Mouse (Mus musculus) lung, embryonic 16.5 days (tissue): ENCODE results near the gene Mff. TPM values are rescaled to one million over a fixed set of nuclear protein-coding genes. Genes with fewer than 3 reads are reported as not detected.

ENCODE experiments used
- ATAC-seq: fragments of 200-750 bp; cut with Nextera tagmentation; 2 replicates; pipeline ENCODE4 v1.8.0; 2017; ENCODE audit warnings: low read depth, mild to moderate bottlenecking, moderate library complexity
- H3K27ac ChIP-seq: fragments of 300-500 bp; sonication (generic); 2 replicates; pipeline ENCODE4 v1.5.1; 2014; ENCODE audit warnings: mild to moderate bottlenecking, control low read depth, low read length
- H3K27me3 ChIP-seq: fragments of 300-500 bp; sonication (generic); 2 replicates; pipeline ENCODE4 v1.6.1; 2014; ENCODE audit warnings: low read depth, low read length, mixed read lengths; ENCODE audit not compliant: control insufficient read depth, insufficient read depth
- H3K36me3 ChIP-seq: fragments of 300-500 bp; sonication (generic); 2 replicates; pipeline ENCODE4 v1.6.1; 2014; ENCODE audit warnings: low read length; ENCODE audit not compliant: control insufficient read depth, insufficient read depth
- H3K4me1 ChIP-seq: fragments of 300-500 bp; sonication (generic); replicated peaks from 2 replicates; pipeline ENCODE4 v1.6.1; 2014; ENCODE audit warnings: low read length, mixed read lengths; ENCODE audit not compliant: control insufficient read depth, insufficient read depth
- H3K4me2 ChIP-seq: fragments of 300-500 bp; sonication (generic); 2 replicates; pipeline ENCODE4 v1.6.1; 2014; ENCODE audit warnings: low read depth, low read length, control low read depth
- H3K4me3 ChIP-seq: fragments of 300-500 bp; sonication (generic); 2 replicates; pipeline ENCODE4 v1.5.1; 2014; ENCODE audit warnings: mild to moderate bottlenecking, low read length, control low read depth
- H3K9ac ChIP-seq: fragments of 300-500 bp; sonication (generic); 2 replicates; pipeline ENCODE4 v1.6.1; 2014; ENCODE audit warnings: low read length, control low read depth
- H3K9me3 ChIP-seq: fragments of 300-500 bp; sonication (generic); 2 replicates; pipeline ENCODE4 v1.6.1; 2016; ENCODE audit warnings: low read length; ENCODE audit not compliant: control insufficient read depth
- WGBS: fragments of 180-500 bp; shearing (Covaris S2); extraction: QIAGEN DNeasy Blood & Tissue Kit; methylation state at CpG from one replicate; pipeline ENCODE4 v1.1.7; 2014; 5-methylcytosine and 5-hydroxymethylcytosine counted together
- polyA plus RNA-seq: library from polyadenylated mRNA; unstranded; fragments of >200 nt; fragmentation: Nextera tagmentation; extraction: Ambion mirVana; gene quantifications from 2 replicates; pipeline ENCODE4 v1.2.1, GENCODE M21; 2015

The Mff gene
- polyA plus RNA-seq, 1 experiment from 2014 or later, result 200 TPM

DNA sequence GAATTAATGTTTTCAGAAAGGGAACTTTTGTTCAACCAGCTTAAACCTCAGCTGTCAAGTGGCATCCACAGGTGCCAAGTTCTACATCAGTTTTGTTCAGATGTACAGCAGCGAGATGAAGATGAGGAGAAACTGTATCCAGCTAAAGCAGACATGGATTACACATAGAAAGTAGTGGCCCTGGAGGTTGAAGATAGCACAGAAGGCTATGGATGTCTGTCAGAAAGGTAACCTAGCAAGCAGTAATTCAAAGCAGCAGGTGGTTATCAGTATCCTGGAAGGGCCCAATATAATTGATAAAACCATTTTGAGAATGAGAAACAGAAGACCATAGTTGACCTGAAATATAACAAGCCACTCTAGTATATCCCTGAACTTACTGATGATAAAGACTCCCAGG is 8.7 kb downstream of the Mff start:
- WGBS, result 96% methylated on average over 1 of the region's 1 CpGs
- Histone ChIP-seq H3K9me3 (no peaks in the 10 kb centered on the region), H3K27ac (no peak overlapping the region), H3K36me3 (peaks cover 38% of the 10 kb centered on the region), H3K9ac (no peak overlapping the region), H3K4me2 (no peak overlapping the region), H3K4me3 (no peak overlapping the region), H3K27me3 (no peaks in the 10 kb centered on the region), H3K4me1 (no peaks in the 10 kb centered on the region)
- no peak for ATAC-seq

DNA sequence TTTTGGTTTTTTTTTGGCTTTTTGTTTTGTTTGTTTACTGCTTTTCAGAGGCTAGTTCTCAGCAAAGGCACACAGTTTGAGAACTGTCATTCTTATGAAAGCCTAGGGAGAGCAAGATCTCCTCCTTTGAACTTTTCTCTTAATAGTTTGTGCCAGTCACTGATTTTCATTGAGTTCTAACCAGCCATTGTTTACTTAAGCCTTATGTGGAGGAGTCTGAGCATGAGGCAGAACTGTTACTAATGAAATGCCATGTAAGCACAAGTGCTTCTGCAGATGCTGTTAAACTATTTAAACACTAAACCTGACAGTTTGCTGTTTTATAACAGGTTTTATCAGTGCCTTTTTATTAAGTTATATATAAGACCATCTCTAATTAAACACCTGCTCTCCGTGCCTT is 13.4 kb downstream of the Mff start:
- Histone ChIP-seq H3K36me3 (peaks cover 28% of the 10 kb centered on the region; the same call in 1 of the 2 replicates), H3K27me3 (no peaks in the 10 kb centered on the region), H3K4me2 (no peak overlapping the region), H3K4me1 (no peaks in the 10 kb centered on the region), H3K4me3 (no peak overlapping the region), H3K9ac (no peak overlapping the region), H3K27ac (no peak overlapping the region), H3K9me3 (no peaks in the 10 kb centered on the region)
- ATAC-seq, result no peak
- 70% methylated on average over 1 of the region's 1 CpGs for WGBS

- no peak for ATAC-seq
- Histone ChIP-seq H3K36me3 (peaks cover 17% of the 10 kb centered on the region; the same call in 1 of the 2 replicates), H3K9me3 (no peaks in the 10 kb centered on the region)
Observed at GRCm38 (mm10) chr1:82741539-82741938, 16.8 kb downstream of the Mff start.

GRCm38 (mm10) chr1:82743962-82744361 is 19.3 kb downstream of the Mff start:
- H3K36me3 ChIP-seq, result peaks cover 18% of the 10 kb centered on the region; the same call in 1 of the 2 replicates

More at GRCm38 (mm10) chr1:82741539-82741938, 16.8 kb downstream of the Mff start:
- no peak overlapping the region for H3K27ac ChIP-seq
- H3K9ac ChIP-seq, result no peak overlapping the region
- H3K27me3 ChIP-seq, result no peaks in the 10 kb centered on the region
- no peak overlapping the region for H3K4me2 ChIP-seq
- H3K4me1 ChIP-seq, result no peaks in the 10 kb centered on the region
- no peak overlapping the region for H3K4me3 ChIP-seq
- 86% methylated on average over 7 of the region's 7 CpGs for WGBS

DNA sequence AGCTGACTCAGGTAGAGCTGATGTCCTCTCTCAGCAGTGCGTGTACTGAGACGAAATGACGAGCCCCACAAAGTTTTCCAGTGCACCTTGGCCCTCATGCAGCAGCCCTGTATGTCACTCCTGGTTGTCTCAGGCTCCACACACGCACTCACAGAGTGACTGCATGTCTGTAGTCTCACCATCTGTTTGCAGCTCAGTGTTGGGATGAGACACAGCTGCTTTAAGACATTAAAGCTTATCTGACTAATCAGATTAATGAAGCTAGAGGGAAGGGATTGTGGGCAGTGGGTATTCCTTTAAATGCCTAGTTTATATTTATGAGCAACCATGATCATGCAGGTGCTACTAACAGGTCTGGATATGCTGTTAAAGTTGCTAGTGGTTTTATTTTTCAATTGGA is 21.7 kb downstream of the Mff start:
- WGBS, result 80% methylated on average over 4 of the region's 4 CpGs
- ATAC-seq, result no peak
- Histone ChIP-seq H3K27me3 (no peaks in the 10 kb centered on the region), H3K4me3 (no peak overlapping the region), H3K9ac (no peak overlapping the region), H3K9me3 (no peaks in the 10 kb centered on the region), H3K4me1 (no peaks in the 10 kb centered on the region), H3K36me3 (peaks cover 19% of the 10 kb centered on the region), H3K4me2 (no peak overlapping the region), H3K27ac (no peak overlapping the region)

More at GRCm38 (mm10) chr1:82743962-82744361, 19.3 kb downstream of the Mff start:
- no peaks in the 10 kb centered on the region for H3K4me1 ChIP-seq
- no peak overlapping the region for H3K27ac ChIP-seq
- H3K9me3 ChIP-seq, result no peaks in the 10 kb centered on the region
- H3K9ac ChIP-seq, result no peak overlapping the region
- WGBS, result 82% methylated on average over 3 of the region's 3 CpGs
- ATAC-seq, result no peak
- no peak overlapping the region for H3K4me3 ChIP-seq
- no peak overlapping the region for H3K4me2 ChIP-seq
- no peaks in the 10 kb centered on the region for H3K27me3 ChIP-seq

DNA sequence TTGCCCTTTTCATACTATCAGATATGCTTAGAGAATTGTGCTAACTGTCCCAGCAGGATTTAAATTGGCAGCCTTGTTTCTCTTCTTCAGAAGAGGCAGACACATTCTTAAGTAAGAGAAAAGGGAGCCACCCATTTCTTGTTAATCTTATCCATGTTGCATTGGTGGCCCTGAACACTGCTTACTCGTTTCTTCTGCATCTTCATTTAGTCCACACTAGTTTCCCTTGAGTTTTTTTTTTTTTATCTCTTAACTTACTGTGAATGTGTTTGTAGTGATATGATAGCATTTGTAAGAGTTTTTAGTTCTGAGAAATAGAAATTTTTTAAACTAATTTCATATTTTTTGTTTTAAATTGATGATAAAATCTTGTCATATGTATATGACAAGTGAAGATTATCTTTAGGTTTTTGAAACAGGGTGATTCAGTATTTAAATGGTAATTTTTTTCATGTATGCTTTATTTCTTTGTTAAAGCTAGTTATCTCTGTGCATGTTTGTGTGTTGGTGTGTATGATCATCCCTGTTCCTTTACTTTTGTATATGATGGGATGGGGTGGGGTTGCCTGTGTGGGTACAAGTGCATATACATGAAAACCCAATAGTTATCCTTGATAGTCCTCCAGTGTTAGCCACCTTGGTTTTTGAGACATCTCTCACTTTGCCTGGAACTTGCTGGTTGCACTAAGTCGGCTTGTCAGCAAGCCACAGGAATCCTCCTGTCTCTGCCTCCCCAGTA is 23.2 kb downstream of the Mff start:
- Histone ChIP-seq H3K27me3 (no peaks in the 10 kb centered on the region), H3K36me3 (peaks cover 16% of the 10 kb centered on the region), H3K27ac (no peak overlapping the region), H3K9ac (no peak overlapping the region), H3K9me3 (no peaks in the 10 kb centered on the region), H3K4me3 (no peak overlapping the region), H3K4me1 (no peaks in the 10 kb centered on the region), H3K4me2 (no peak overlapping the region)
- ATAC-seq, result no peak
- 86% methylated on average over 2 of the region's 2 CpGs for WGBS

GRCm38 (mm10) chr1:82759520-82759919 is 34.8 kb downstream of the Mff start:
- Histone ChIP-seq H3K36me3 (peaks cover 8% of the 10 kb centered on the region), H3K4me1 (no peaks in the 10 kb centered on the region), H3K9me3 (no peaks in the 10 kb centered on the region), H3K4me3 (no peak overlapping the region), H3K27ac (no peak overlapping the region), H3K27me3 (no peaks in the 10 kb centered on the region), H3K9ac (no peak overlapping the region), H3K4me2 (no peak overlapping the region)
- 77% methylated on average over 1 of the region's 1 CpGs for WGBS
- ATAC-seq, result no peak

DNA sequence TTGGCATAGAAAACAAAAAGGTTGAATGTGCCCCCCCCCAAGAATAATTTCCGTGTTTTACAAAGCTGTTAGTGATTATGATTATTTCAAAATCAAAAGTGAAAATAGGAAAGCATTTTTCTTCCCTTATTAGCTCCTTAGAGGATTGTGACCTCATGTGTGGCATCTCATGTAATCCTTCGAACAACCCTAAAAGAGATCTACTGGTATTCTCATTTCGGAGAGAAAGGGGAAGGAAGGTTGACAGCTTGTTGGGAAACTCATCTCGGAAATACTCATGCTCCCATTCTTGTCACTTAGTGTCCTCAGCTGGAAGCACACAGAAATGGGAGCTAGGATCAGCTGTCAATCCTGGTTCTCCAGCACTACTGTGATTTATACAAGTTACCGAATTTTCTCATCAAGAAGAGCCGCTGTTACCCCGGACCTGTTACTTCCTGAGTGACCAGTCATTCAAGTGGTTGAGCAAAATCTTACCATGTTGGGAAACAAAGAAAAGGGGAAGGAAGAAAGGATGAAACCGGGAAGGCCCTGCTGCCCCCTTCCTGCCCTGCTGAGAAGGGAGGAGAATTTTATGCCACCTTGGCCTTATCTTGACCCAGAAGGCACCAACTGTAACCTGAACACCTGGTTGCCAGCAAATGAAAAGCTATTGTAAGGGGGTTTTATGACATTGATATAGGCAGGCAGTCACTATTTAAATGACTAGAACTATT is 36.9 kb downstream of the Mff start:
- no peak overlapping the region for H3K4me3 ChIP-seq
- peaks cover 5% of the 10 kb centered on the region; the same call in 1 of the 2 replicates for H3K36me3 ChIP-seq
- H3K4me1 ChIP-seq, result no peaks in the 10 kb centered on the region
- ATAC-seq, result no peak
- WGBS, result 87% methylated on average over 8 of the region's 8 CpGs
- no peaks in the 10 kb centered on the region for H3K9me3 ChIP-seq
- no peaks in the 10 kb centered on the region for H3K27me3 ChIP-seq
- no peak overlapping the region for H3K4me2 ChIP-seq
- no peak overlapping the region for H3K27ac ChIP-seq
- H3K9ac ChIP-seq, result no peak overlapping the region

DNA sequence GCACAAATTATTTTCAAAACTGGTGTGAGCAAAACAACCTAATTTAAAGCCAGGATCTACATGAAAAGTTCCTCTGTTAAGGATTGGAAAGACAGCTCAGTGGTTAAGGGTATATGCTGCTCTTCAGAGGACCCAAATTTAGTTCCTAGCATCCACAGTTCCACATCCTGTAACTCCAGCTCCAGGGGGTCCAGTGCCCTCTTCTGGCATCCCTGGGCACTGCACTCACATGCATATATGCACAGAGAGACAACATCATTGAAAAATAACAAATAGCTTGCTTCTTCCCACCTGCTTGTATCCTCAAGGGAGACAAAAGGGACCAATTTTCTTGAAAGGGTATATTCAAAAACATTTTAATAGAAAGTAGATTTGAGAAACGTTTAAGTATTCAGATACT is 37.6 kb downstream of the Mff start:
- Histone ChIP-seq H3K27ac (no peak overlapping the region), H3K9me3 (no peaks in the 10 kb centered on the region), H3K9ac (no peak overlapping the region), H3K36me3 (peaks cover 5% of the 10 kb centered on the region; the same call in 1 of the 2 replicates), H3K4me3 (no peak overlapping the region), H3K27me3 (no peaks in the 10 kb centered on the region), H3K4me1 (0 out of 2 replicates have a peak, but pooled peaks cover 2% of the 10 kb centered on the region), H3K4me2 (no peak overlapping the region)
- no peak for ATAC-seq
- 80% methylated on average over 1 of the region's 1 CpGs for whole genome bisulfite sequencing
